Mouse (Mus musculus) mouse embryonic stem cell (cell line): ENCODE measurements around the gene Rbbp9.

Experiments used
- in situ Hi-C, 2 experiments: fragments of 300-500 bp; cut with MboI; formaldehyde crosslinking; loops; 1 replicate in 1 of 2; 3 replicates in 1 of 2; pipeline ENCODE4 v1.14.3; 2019 to 2020; ENCODE audit warnings: low sequenced_read_pairs in 2 of 2, low pct_unique_long_range_greater_than_20kb in 1 of 2, mixed read lengths in 1 of 2; ENCODE audit not compliant: unreplicated experiment in 1 of 2

Gene Rbbp9

GRCm38 (mm10) chr2:144525856-144526255 is 24.8 kb downstream of the Rbbp9 start:
- in situ Hi-C loops = no loop called here

GRCm38 (mm10) chr2:144519772-144520171 is 30.9 kb downstream of the Rbbp9 start:
- in situ Hi-C loops = no loop called here

- in situ Hi-C loops = no loop called here
These were observed 36.0 kb downstream of the Rbbp9 start for GRCm38 (mm10) chr2:144514619-144515018.

- in situ Hi-C loops = no loop called here
These were observed 48.5 kb downstream of the Rbbp9 start for GRCm38 (mm10) chr2:144502134-144502533.
